Mouse (Mus musculus) CH12F3 (cell line): ENCODE measurements around the gene Pcx.

Experiments used
- in situ Hi-C: fragments of 300-500 bp; cut with MboI; formaldehyde crosslinking; loops from 2 replicates; pipeline ENCODE4 v1.14.3; 2020; ENCODE audit warnings: low sequenced_read_pairs

Gene Pcx

DNA sequence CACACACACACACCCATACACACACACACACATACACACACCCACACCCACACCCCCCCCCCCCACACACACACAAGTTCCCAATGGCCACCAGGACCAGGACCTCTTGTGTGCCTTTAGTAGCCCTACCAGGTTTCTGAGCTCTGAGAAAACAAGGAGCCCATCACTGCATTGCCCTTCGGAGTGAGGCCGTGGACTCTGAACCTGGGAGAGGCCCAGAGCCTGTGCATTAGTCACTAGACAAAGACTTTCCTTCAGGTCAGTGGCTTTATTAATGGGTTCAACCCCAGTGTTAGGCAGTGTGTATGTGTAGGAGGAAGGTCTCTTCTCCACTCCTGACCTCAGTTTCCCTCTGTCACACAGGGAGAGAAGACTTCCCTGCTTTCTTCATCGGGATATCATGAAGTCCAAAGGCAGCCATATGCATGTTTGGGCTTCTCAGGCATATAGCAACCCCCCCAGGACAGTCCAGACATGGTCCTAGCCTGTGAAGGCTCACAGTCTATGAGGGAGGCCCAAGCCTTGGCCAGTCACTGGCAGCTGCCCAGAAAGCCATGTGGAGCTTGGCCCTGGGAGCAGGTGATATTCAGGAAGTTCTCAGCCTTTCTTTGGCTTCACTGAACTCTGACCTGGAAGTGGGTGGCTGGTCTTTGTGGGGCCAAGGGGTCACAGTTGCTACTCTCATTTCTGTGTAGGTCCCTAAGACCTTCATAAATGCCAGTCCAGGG, 13.6 kb upstream of the Pcx start:
- in situ Hi-C loops, result loop anchor here (10.0 kb wide), 1 partner anchor 248 kb away; no protein-coding TSS in a partner anchor

DNA sequence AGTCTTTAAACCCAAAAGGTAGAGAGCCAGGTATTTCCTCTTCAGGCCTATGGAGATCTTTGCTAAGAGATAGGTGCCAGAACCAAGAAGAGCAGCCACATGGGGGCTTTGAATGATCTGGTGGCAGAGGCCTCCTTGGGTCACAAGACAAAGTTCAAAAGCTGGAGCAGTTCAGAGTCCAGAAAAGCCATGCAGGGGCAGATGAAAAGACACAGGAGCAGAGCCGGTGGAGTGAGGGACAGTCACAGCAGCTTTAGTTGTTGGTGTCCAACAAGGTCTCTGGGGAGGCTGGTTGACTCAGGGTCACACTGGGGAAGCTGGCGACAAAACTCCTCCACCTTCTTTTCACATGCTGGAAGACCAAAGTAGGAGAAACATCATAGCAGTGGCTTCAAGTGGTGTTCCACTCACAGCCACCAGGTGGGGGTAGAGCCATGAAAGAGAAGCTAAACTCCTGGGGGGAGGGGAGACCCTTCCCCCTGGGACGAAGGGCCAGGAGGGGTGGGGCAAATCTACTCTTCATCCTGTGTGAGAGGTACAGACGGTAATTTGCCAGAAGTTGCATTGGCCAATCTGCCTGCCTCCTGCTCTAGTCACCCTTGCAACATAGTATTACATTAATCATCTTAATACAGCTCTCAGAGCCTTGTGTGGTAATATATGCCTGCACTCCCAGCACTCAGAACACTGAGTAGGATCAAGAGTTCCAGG, 12.9 kb upstream of the Pcx start:
- in situ Hi-C loops, result loop anchor here (10.0 kb wide), 1 partner anchor 247 kb away; no protein-coding TSS in a partner anchor

DNA sequence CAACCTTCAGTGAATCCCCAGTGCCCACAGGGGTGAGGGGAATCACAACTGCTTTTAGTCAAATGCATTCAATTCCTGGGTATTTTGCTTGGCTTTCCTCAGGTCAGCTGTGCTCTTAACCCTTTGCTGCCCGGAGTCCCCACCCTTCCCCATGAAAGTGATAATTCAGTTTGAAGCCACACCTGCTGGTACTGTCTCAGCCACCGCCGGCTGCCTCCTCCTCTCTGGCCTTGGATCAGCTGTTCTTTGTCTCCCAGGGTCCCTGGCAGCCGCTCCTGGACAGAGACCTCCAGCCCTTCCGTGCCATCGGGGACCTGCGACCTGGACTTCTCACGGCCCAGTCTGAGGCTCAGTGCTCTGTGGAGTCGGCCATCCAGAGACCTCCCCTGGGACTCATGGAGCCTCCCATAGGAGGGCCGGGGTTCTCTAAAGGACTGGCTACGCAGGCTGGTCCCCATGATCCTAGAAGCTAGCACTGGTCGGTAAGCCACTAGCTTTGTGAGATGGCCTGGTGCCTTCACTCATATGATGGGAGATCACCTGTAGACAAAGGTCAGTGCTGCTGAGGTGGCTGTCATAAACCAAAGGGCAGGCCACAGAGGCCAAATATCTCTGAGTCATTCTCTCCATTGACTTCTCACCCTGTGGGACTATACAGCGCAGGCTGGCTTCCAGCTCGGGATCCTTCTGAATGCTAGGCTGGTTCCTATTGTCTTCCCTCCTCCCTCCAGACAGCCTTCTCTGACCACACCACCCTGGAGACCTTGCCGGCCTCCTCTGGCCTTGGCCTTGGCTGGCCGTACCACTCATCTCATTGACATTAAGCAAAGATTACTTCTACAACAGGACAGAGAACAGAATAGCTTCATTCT, 12.0 kb upstream of the Pcx start, which contains the start of gene 2010003K11Rik:
Gene 2010003K11Rik (minus strand): TSS at position 522 of the 872 bp plus-strand sequence.
- in situ Hi-C loops, result loop anchor here (10.0 kb wide), 1 partner anchor 247 kb away; no protein-coding TSS in a partner anchor

DNA sequence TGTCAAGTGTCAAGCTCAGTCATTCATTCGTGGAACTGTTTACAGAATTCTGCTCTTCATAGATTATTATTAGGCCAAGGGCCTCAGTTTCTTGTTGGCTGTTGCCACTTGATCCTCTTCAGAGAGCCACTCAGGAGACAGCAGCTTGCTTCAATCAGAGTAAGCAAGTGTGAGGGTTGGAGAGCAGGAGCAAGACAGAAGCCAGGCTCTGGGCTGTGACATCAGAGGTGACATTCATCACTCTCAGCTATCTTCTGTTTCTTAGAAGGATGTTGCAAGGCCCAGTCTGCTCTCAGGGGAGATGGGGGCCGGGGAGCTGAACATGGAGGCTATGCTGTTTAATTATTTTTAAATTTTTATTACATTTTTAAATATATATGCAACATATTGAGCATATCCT, 7.6 kb upstream of the Pcx start:
- in situ Hi-C loops, result no loop called here

DNA sequence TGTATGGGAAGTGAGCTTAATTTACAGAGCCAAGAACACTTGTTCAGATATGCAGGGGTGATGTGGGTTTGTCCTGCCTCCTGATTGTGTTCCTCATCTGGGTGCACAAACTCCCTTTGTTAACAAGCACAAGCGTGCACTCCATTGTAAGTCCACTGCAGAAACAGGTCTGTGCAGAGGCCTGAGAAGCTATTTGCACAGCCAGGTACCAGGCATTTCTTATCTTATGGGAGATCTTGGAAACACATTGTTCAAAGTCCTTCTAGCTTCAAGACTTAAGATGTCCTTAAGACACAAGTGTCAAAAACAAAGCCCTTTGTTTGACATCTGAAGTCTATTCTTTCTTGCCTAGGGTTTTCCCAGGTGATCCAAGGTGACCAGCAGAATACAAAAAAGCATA, 5.4 kb upstream of the Pcx start:
- in situ Hi-C loops, result no loop called here

DNA sequence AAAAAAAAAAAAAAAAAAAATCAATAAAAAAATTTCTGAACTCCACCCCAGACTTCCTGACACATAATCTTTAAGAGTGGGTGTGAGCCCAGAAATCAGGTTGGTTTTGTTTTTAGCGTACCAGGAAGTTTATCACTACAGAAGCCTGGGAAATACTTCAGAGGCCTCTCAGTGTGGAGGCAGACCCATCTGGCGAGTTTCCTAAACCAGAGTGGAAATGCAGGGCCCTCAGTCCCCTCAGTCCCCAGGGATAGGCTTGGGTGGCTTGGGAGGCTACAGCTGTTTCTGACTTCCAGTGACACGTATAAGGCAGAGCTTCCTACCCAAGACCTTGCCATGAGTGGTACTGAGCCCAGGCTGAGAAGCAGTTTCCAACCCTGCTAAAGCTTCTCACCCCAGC, 2.5 kb upstream of the Pcx start:
- in situ Hi-C loops, result no loop called here

DNA sequence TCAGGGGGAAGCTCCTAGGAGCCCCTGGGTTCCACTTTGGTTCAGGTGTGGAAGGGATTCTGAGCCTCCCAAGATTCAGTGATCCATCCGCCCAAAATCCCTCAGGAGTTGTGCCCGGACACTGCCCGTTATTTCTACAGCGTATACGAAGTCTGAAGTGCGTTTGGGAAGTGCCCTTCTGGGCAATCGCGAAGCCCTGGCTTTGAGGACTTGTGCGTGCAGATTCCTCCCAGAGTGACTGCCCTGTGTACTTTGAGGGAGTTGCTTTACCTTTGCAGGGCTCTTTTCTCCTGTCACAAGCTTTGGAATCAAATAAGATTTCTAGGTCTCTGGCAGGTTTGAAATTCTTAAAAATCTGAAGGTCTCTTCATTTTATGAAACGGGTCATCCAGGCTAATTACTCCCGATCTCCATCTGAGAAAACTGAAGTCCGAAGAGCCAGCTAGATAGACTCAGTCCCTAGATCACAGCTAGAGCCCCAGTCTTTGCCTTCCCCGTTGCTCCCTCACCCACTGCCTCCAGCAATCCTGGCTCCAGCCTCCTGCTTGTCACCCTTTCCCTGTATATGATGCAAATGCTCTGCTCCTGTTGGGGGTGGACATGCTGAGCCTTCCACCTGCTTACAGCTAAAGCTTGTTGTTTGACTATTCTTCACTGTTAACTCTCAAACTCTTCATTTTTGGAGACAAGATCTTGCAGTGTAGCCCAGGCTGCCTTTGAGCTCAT, 1.0 kb downstream of the Pcx start:
- in situ Hi-C loops, result no loop called here

DNA sequence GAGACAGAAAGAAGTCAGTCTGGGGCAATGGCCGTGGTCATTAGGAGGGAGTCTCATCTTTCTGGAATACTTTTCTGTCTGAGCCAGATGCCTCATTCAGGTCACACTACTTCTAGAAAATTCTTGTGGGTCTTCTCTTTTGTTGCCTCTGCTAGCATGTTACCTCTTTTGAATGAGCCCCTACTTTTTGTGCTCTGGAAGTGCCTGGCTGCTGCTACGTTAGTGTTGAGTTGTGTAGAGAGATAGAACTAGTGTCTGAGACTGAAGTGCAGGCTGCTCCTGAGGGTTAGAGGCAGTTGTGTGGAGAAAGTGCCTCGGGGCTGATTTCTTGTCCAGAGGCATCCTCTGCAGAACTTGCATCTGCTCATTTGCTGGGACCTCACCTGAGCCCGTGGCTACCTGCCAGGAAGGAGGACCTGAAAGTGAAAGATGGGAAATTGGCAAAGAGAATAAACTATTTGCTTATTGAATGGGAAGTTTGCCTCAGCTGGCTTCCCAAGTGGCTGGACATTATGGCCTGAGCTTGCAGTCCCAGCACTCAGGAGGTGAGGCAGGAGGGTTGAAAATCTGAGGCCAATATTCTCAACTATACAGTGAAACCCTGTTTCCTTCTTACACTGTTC, 3.1 kb downstream of the Pcx start:
- in situ Hi-C loops, result no loop called here

DNA sequence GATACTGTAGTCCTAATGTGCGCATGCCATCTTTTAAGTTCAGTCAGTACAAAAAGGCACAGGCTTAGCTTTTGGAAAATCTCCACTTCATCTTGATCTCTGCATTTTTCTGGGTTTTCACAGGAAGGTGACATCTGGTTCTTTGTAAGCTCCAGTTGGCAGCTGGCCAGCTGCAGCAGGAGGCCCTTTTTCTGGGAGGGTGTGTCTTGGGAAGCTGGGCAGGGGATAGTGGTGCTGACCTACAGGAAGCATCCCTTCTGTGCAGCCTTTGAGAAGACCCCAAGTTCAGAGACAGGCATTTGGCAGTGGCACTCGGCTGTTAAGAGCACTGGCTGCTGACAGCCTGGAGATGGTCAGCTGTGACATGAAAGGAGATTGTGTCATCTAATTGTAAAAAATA, 5.5 kb downstream of the Pcx start:
- in situ Hi-C loops, result no loop called here

DNA sequence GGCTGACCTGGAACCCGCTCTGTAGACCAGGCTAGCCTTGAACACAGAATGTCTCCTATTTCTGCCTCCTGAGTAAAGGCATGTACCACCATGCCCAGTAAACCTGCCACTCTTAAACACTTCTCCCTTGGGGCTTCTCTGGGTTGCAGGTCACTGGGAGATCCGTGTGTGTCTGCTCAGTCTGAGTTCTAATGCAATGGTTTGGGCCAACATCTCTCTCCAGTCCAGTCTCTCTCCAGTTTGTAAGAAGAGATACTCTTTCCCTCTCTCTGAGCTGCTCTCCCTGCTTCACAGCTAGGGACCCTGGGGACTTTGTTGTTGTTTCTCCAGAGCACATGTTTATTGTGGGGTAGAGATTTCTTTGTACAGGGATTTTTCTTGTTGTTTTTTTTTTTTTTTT, 6.0 kb downstream of the Pcx start:
- in situ Hi-C loops, result no loop called here

DNA sequence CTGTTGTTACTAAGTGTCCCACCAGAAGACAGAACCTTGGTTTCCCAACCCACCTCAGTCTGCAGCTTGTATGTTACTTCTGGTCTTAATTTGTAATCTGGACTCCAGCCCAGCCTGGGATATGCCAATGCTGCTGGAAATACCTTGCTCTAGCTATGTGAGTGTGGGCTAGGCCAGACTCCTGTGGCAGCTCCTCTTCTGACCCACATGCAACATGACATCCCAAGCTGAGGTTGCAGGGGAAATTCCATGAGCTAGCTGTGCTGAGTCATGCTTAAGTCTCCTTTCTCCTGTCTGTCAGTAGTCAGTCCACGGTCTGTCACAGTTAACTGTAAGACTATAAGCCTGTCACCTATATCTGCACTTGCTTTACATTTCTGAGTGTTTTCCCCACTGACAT, 7.2 kb downstream of the Pcx start:
- in situ Hi-C loops, result no loop called here

DNA sequence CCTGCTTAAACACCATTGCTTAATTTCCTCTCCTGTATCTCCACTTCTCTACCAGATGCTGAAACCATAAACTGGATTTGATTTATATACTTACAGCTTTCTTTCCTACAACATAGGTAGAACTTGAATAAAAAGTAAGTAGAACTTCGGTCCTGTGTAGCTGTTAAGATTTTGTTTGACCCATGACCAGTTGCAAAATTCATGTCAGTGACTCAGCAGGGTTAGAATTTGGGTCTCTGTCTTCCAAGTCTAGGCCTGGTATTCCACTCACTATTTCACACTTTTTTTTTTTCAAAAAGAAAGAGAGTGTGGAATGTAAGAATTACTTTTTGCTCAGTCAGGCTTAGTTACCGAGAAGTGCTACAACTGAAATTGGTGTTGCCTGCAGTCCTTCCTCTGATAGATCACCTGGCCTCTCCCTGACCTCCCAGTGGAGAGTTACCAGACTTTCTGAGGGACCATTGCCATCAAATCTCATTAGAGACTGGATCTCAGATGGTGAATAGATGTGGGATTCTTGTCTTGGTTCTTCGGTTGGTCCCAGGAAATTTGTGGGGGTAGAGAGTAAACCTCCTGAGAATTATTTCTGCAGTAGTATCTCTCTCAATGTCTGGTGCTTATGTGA, 11.3 kb downstream of the Pcx start:
- in situ Hi-C loops, result no loop called here

DNA sequence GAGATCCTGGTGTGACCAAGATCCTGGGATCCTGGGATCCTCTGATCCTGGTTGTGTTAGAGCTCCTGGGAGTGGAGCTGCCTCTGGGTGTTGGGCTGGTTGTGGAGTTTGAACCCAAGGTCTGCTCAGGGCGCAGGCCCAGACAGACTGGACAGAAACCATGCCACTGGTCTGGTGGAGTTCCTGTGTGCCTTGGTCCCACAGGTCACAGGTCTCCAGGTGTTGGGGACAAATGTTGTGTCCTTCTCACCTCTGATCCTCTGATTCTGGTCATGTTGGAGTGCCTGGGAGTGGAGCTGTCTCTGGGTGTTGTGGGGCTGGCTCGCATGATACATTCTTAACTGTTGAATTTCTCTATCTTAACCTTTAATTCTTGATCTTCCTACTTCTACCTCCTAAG, 24.4 kb downstream of the Pcx start:
- in situ Hi-C loops, result no loop called here

DNA sequence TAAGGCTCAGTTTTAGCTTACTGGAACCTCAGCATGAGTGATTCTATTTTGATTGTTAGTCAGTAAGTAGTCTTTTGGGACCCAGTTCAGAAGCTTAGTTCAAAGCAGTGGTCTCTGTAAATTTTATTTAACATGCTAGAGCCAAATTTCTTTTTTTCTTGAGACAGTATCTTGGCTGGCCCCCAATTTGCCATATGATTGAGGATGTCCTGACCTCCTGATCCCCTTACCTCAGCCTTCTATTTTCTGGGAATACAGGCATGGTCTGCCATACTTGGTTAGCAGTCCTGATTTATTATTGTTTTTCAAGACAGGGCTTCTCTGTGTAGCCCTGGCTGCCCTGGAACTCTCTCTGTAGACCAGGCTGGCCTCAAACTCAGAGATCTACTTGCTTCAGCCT, 25.6 kb downstream of the Pcx start:
- in situ Hi-C loops, result no loop called here

DNA sequence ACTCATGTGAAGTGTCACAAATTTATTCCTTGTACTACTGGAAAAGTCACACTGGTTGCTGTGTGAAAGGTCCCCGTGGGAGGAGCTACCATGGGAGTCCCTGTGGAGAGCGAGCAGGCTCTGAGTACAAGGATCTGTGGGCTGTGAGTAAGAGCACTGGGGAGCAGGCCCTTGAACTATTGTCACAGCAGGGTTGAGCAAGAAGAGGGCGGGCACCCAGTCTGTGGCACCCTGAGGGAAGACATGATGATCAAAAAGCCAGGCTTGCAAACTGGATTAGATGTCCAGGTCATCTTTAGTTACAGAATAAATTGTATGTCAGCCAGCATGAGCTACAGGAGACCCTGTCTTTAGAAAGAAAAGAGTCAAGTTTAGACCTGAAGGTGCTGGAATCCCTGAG, 26.3 kb downstream of the Pcx start:
- in situ Hi-C loops, result no loop called here

DNA sequence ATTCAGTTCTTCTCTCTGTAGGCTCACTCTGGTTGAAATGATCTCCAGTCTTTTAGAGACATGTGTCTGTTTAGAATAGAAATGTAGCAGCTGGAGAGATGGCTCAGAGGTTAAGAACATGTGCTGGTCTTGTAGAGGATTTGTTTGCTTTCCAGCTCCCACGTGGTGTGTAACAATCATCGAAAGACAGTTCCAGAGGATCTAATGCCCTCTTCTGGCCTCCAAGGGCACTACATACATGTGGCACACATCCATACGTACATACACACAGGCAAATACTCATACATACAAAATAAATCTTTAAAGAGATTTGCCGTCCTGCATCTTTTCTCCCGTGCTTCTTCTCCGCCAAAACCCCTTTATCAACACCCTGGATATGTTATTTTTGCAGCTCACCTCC, 30.0 kb downstream of the Pcx start:
- in situ Hi-C loops, result no loop called here

DNA sequence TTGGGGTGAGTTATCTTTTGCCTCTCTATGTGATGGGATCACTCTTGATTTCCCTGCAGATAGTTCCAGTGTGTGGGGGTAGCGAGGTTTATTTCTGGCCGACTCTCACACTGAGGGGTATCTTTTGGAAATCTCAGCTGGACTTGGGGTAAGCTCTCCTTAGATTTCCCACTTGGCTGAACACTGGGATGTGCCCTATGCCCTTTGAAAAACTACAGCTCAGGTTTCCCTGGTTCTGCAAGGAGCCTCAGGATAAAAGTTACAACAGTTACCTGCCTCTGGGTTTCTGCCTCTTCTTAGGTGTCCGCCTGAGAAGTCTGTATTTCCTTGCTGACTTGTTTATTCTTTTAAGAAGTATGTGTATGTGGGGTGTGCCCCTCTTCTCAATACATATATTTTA, 30.7 kb downstream of the Pcx start:
- in situ Hi-C loops, result no loop called here

DNA sequence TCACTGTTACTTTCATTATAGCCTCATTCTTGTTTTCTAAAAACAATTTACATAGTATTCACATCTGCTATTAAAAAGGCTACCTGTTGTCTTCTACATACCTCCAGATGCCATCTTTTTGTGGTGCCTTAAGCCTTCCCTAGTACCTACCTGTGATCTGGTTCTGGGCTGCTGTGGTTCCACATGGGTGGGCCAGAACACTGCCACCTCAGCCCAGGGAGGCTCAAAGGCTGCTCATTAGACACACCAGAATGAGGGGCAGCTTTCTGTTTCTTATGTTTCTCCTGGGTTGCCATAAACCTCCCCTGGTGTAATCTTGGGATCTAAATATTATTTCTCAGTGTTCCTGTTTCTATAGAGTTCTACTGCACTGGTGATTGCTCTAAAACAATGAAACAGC, 31.8 kb downstream of the Pcx start:
- in situ Hi-C loops, result no loop called here

DNA sequence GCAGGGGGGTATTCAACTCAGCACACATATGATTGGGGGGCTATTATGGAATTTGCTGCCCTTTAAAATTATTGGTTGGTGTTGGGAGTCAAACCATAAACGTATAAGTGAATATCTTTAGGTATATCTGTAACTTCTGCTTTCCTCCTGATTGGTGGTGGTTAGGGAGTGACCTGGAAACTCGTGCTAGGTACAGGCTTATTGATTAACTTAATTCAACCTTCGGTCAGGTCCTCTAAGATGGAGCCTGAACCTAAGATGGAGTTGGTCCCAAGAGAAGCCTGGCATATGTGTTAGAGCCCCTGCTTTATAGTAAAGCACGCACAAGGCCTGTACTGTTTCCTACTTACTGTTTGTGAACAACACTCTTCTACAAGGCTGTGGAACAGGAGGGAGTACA, 34.8 kb downstream of the Pcx start:
- in situ Hi-C loops, result no loop called here

DNA sequence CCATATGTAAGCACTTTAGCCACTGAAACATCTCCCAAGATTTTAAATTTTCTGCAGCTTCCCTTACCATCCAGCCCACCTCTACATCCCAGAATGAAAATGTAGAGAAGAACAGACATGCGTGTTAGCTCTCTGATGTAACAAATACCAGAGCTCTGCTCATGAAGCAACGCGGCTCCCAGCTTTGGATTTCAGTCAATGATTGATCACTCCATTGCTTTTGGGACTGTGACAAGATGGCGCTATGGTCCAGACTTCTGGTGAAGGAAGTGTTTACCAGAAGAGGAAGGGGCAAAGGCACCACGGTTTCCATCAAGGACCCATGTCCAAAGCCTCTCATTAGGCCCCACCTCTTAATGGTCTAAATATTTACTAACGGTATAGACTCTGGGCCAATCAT, 35.6 kb downstream of the Pcx start:
- in situ Hi-C loops, result no loop called here
